Mouse (Mus musculus) left cerebral cortex, adult 2 months (tissue): ENCODE measurements at regions not wholly inside any gene's neighbourhood (a gene's known extent, or its start where the extent isn't known, plus 50 kb on each side); places are given as distances from the start of the nearest gene placed in this dataset.

ENCODE experiments used
- DNase-seq, 2 experiments: peaks; one replicate each; pipeline ENCODE4 v3.0.0; 2021 to 2022; ENCODE audit warnings: low spot score in 2 of 2, mixed read lengths in 1 of 2; ENCODE audit errors: extremely low spot score in 1 of 2
- H3K27ac ChIP-seq: fragments of 200-600 bp; 2 replicates; pipeline ENCODE4 v1.8.1; 2022
- H3K4me3 ChIP-seq: fragments of 200-600 bp; 2 replicates; pipeline ENCODE4 v1.8.1; 2022
- CTCF ChIP-seq: fragments of 200-600 bp; IDR thresholded peaks from 2 replicates; pipeline ENCODE4 v1.8.1; 2022; ENCODE audit warnings: antibody characterized with exemption, mild to moderate bottlenecking, moderate library complexity
- intact Hi-C: fragments of 180-260 bp; cut with DNase I; formaldehyde crosslinking; loops from one replicate; pipeline ENCODE4 v1.15.1; 2025

- TF ChIP-seq CTCF, result no peak
- Histone ChIP-seq H3K27ac (no peak overlapping the region), H3K4me3 (no peak overlapping the region)
- intact Hi-C loops, result no loop called here
- no peak for DNase-seq
These were observed 311.8 kb downstream of the Tbc1d1 start for GRCm38 (mm10) chr5:64467856-64468255.

GRCm38 (mm10) chr5:64468307-64468706, 312.2 kb downstream of the Tbc1d1 start:
- no peak for TF ChIP-seq CTCF

GRCm38 (mm10) chr5:64472008-64472407, 315.9 kb downstream of the Tbc1d1 start:
- no peak overlapping the region for H3K27ac ChIP-seq
- no peak for TF ChIP-seq CTCF
- intact Hi-C loops, result loop anchor here (5.0 kb wide), 1 partner anchor 85 kb away; no protein-coding TSS in a partner anchor
- no peak for DNase-seq
- H3K4me3 ChIP-seq, result no peak overlapping the region

More at GRCm38 (mm10) chr5:64468307-64468706, 312.2 kb downstream of the Tbc1d1 start:
- Histone ChIP-seq H3K27ac (no peak overlapping the region), H3K4me3 (no peak overlapping the region)
- DNase-seq, result no peak
- intact Hi-C loops, result no loop called here

GRCm38 (mm10) chr5:64472415-64472814, 316.3 kb downstream of the Tbc1d1 start:
- no peak overlapping the region for H3K27ac ChIP-seq
- intact Hi-C loops, result loop anchor here (5.0 kb wide), 1 partner anchor 85 kb away; no protein-coding TSS in a partner anchor
- H3K4me3 ChIP-seq, result no peak overlapping the region
- no peak for DNase-seq
- no peak for TF ChIP-seq CTCF

- intact Hi-C loops, result loop anchor here (5.0 kb wide), 1 partner anchor 88 kb away; no protein-coding TSS in a partner anchor
- Histone ChIP-seq H3K4me3 (no peak overlapping the region), H3K27ac (no peak overlapping the region)
- no peak for DNase-seq
- no peak for TF ChIP-seq CTCF
These were observed 318.8 kb downstream of the Tbc1d1 start for GRCm38 (mm10) chr5:64474868-64475267.

- DNase-seq, result no peak
- H3K4me3 ChIP-seq, result no peak overlapping the region
- H3K27ac ChIP-seq, result no peak overlapping the region
- TF ChIP-seq CTCF, result no peak
- intact Hi-C loops, result no loop called here
These were observed 319.8 kb downstream of the Tbc1d1 start for GRCm38 (mm10) chr5:64475736-64476519.

GRCm38 (mm10) chr5:64476641-64477369, 320.7 kb downstream of the Tbc1d1 start:
- Histone ChIP-seq H3K4me3 (peak overlapping the region; percentile 24; the same call in 1 of the 2 replicates), H3K27ac (peak overlapping the region; percentile 59; the same call in 1 of the 2 replicates)
- no peak for TF ChIP-seq CTCF
- intact Hi-C loops, result no loop called here
- no peak for DNase-seq

GRCm38 (mm10) chr5:64478143-64478542, 322.0 kb downstream of the Tbc1d1 start:
- no peak for DNase-seq
- intact Hi-C loops, result no loop called here
- Histone ChIP-seq H3K27ac (no peak overlapping the region), H3K4me3 (peak overlapping the region; percentile 8; the same call in 1 of the 2 replicates)
- no peak for TF ChIP-seq CTCF

GRCm38 (mm10) chr5:64478599-64479214, 322.6 kb downstream of the Tbc1d1 start:
- intact Hi-C loops, result no loop called here
- TF ChIP-seq CTCF, result no peak; the same call in 1 of the 2 replicates
- no peak overlapping the region; the same call in 1 of the 2 replicates for H3K27ac ChIP-seq
- no peak for DNase-seq
- H3K4me3 ChIP-seq, result peak overlapping the region; percentile 8; the same call in 1 of the 2 replicates

GRCm38 (mm10) chr5:64479315-64479714, 323.2 kb downstream of the Tbc1d1 start:
- DNase-seq, result no peak

GRCm38 (mm10) chr5:64485043-64485442, 318.1 kb upstream of the Klf3 start:
- no peak overlapping the region for H3K4me3 ChIP-seq
- DNase-seq, result no peak
- intact Hi-C loops, result no loop called here
- no peak overlapping the region for H3K27ac ChIP-seq
- no peak for TF ChIP-seq CTCF

More at GRCm38 (mm10) chr5:64479315-64479714, 323.2 kb downstream of the Tbc1d1 start:
- H3K4me3 ChIP-seq, result no peak overlapping the region
- intact Hi-C loops, result no loop called here
- no peak overlapping the region for H3K27ac ChIP-seq
- no peak for TF ChIP-seq CTCF

- no peak for DNase-seq
These were observed 317.3 kb upstream of the Klf3 start for GRCm38 (mm10) chr5:64485856-64486255.

More at GRCm38 (mm10) chr5:64485856-64486255, 317.3 kb upstream of the Klf3 start:
- intact Hi-C loops, result no loop called here
- Histone ChIP-seq H3K27ac (no peak overlapping the region), H3K4me3 (no peak overlapping the region)
- no peak for TF ChIP-seq CTCF
